11 mouse cellular contexts compared by ENCODE assay signal in genomic region chr8:57836981-57837380, GRCm38 (mm10).
DNase-seq lines count a peak whose midpoint lies in the region; ATAC-seq and TF ChIP-seq lines count a peak whose summit lies in the region.
"Had no signal": no experiment of that assay in that cellular context is flagged by ENCODE, and none has a peak within 500 bp of the region (broad histone marks: within the 10 kb centered on the region; RNA-seq: fewer than 3 reads in every experiment).

No protein-coding gene starts in this region.

- intact Hi-C loops in gastrocnemius, postnatal 14 days (cut with DNase I; ENCODE audit: low total_unique reads), result no loop called here

- no peak for TF ChIP-seq CTCF in heart, postnatal 0 days (IDR thresholded peaks at IDR 0.05; ENCODE audit: low read depth)
- TF ChIP-seq CTCF in cerebellum, adult 2 months (IDR thresholded peaks at IDR 0.05; ENCODE audit: borderline replicate concordance, insufficient read depth, low read depth, low read length), result no peak

- no peak for TF ChIP-seq POLR2A in cerebellum, adult 2 months (IDR thresholded peaks at IDR 0.05; ENCODE audit: borderline replicate concordance, insufficient read depth, low read length)

- no peak overlapping the region for H3K9ac ChIP-seq in heart, postnatal 0 days (replicated peaks; ENCODE audit: low read depth, low read length)
- H3K9ac ChIP-seq in embryonic facial prominence, embryonic 14.5 days (ENCODE audit: low read depth, low read length), result no peak overlapping the region
- H3K9ac ChIP-seq: intestine, embryonic 15.5 days; lung, embryonic 15.5 days had no signal

- DNase-seq in heart, postnatal 0 days (ENCODE audit: low spot score), result no peak
- DNase-seq in heart, postnatal 4 days, result no peak
- peak; percentile 24 to 41 for DNase-seq in cerebellum, adult 2 months
- DNase-seq in embryonic facial prominence, embryonic 14.5 days (ENCODE audit: low spot score), result peak; percentile 25
- no peak for DNase-seq in midbrain, embryonic 10.5 days (ENCODE audit: low spot score)
- DNase-seq in left cerebral cortex, adult 9 months (ENCODE audit: low spot score in 2 of 2), result no peak
- no peak for DNase-seq in gastrocnemius, postnatal 14 days
- DNase-seq: gastrocnemius, postnatal 25 days; layer of hippocampus, adult 9-11 months had no signal

- no peaks in the 10 kb centered on the region for H3K36me3 ChIP-seq in heart, postnatal 0 days (replicated peaks; ENCODE audit: control insufficient read depth, insufficient read depth, low read length)
- H3K36me3 ChIP-seq in embryonic facial prominence, embryonic 14.5 days (ENCODE audit: control insufficient read depth, insufficient read depth, low read length), result no peaks in the 10 kb centered on the region
- no peaks in the 10 kb centered on the region for H3K36me3 ChIP-seq in midbrain, embryonic 10.5 days
- H3K36me3 ChIP-seq: intestine, embryonic 15.5 days; lung, embryonic 15.5 days had no signal

- WGBS in heart, postnatal 0 days, result 36% methylated on average over 11 of the region's 11 CpGs
- WGBS in cerebellum, adult 2 months, result 55% methylated on average over 11 of the region's 11 CpGs
- WGBS in embryonic facial prominence, embryonic 14.5 days, result 34% methylated on average over 11 of the region's 11 CpGs
- WGBS in midbrain, embryonic 10.5 days, result 61% methylated on average over 11 of the region's 11 CpGs

- no peak overlapping the region for H3K27ac ChIP-seq in heart, postnatal 0 days (ENCODE audit: low read depth)
- peak overlapping the region; percentile 74 for H3K27ac ChIP-seq in cerebellum, adult 2 months (ENCODE audit: insufficient read depth, low read length)
- no peak overlapping the region for H3K27ac ChIP-seq in embryonic facial prominence, embryonic 14.5 days (replicated peaks; ENCODE audit: low read depth, low read length)
- H3K27ac ChIP-seq in midbrain, embryonic 10.5 days (replicated peaks), result peak overlapping the region; percentile 49; the same call in 1 of the 2 replicates
- H3K27ac ChIP-seq: intestine, embryonic 15.5 days; lung, embryonic 15.5 days had no signal

- H3K9me3 ChIP-seq in heart, postnatal 0 days (replicated peaks; ENCODE audit: control insufficient read depth, low read length), result no peaks in the 10 kb centered on the region
- H3K9me3 ChIP-seq in embryonic facial prominence, embryonic 14.5 days (ENCODE audit: control insufficient read depth, low read length), result no peaks in the 10 kb centered on the region
- H3K9me3 ChIP-seq in midbrain, embryonic 10.5 days (replicated peaks), result no peaks in the 10 kb centered on the region
- H3K9me3 ChIP-seq: intestine, embryonic 15.5 days; lung, embryonic 15.5 days had no signal

- 0 out of 2 replicates have a peak overlapping the region, but pooled peaks have one; percentile 7 for H3K4me2 ChIP-seq in heart, postnatal 0 days (ENCODE audit: low read depth, low read length)
- H3K4me2 ChIP-seq in embryonic facial prominence, embryonic 14.5 days (ENCODE audit: low read depth, low read length), result peak overlapping the region; percentile 42
- H3K4me2 ChIP-seq: intestine, embryonic 15.5 days; lung, embryonic 15.5 days had no signal

- H3K4me3 ChIP-seq in heart, postnatal 0 days (ENCODE audit: low read depth, low read length), result no peak overlapping the region
- peak overlapping the region; percentile 44 for H3K4me3 ChIP-seq in cerebellum, adult 2 months (replicated peaks; ENCODE audit: insufficient read depth, low read depth, low read length)
- H3K4me3 ChIP-seq in embryonic facial prominence, embryonic 14.5 days (ENCODE audit: low read depth, low read length), result 0 out of 2 replicates have a peak overlapping the region, but pooled peaks have one; percentile 0
- H3K4me3 ChIP-seq in midbrain, embryonic 10.5 days, result no peak overlapping the region
- H3K4me3 ChIP-seq: intestine, embryonic 15.5 days; lung, embryonic 15.5 days had no signal

- no peaks in the 10 kb centered on the region for H3K4me1 ChIP-seq in heart, postnatal 0 days (ENCODE audit: control insufficient read depth, insufficient read depth)
- H3K4me1 ChIP-seq in cerebellum, adult 2 months (ENCODE audit: control insufficient read depth, insufficient read depth, low read length), result peaks cover 5% of the 10 kb centered on the region; the same call in 1 of the 2 replicates
- H3K4me1 ChIP-seq in embryonic facial prominence, embryonic 14.5 days (ENCODE audit: control insufficient read depth, insufficient read depth, low read length), result no peaks in the 10 kb centered on the region
- peaks cover 19% of the 10 kb centered on the region for H3K4me1 ChIP-seq in midbrain, embryonic 10.5 days
- H3K4me1 ChIP-seq: intestine, embryonic 15.5 days had no signal

- H3K27me3 ChIP-seq in heart, postnatal 0 days (ENCODE audit: control insufficient read depth, insufficient read depth, low read length), result no peaks in the 10 kb centered on the region
- no peaks in the 10 kb centered on the region for H3K27me3 ChIP-seq in cerebellum, adult 2 months (ENCODE audit: control insufficient read depth, insufficient read depth, low read length)
- H3K27me3 ChIP-seq in embryonic facial prominence, embryonic 14.5 days (replicated peaks; ENCODE audit: control insufficient read depth, insufficient read depth, low read length), result no peaks in the 10 kb centered on the region
- H3K27me3 ChIP-seq in midbrain, embryonic 10.5 days (ENCODE audit: low read depth, poor library complexity, severe bottlenecking), result 0 out of 2 replicates have a peak, but pooled peaks cover 4% of the 10 kb centered on the region
- H3K27me3 ChIP-seq: intestine, embryonic 15.5 days; lung, embryonic 15.5 days had no signal

- ATAC-seq in heart, postnatal 0 days (ENCODE audit: insufficient read depth, low read depth), result no peak
- no peak for ATAC-seq in embryonic facial prominence, embryonic 14.5 days (ENCODE audit: low read depth)
- ATAC-seq: intestine, embryonic 15.5 days had no signal

- TF ChIP-seq EP300 in heart, postnatal 0 days (IDR thresholded peaks at IDR 0.05; ENCODE audit: low read depth), result no peak

Comparison
In these comparisons a context has a peak if more than half of its experiments do, and no peak if none do; other contexts are left out.
1. DNase-seq: peak in cerebellum, adult 2 months (2 of 2) and embryonic facial prominence, embryonic 14.5 days (single experiment); none in heart, postnatal 0 days (single experiment), heart, postnatal 4 days (single experiment), midbrain, embryonic 10.5 days (single experiment), left cerebral cortex, adult 9 months (0 of 2) and gastrocnemius, postnatal 14 days (single experiment).
2. H3K27ac ChIP-seq: peak in cerebellum, adult 2 months (single experiment) and midbrain, embryonic 10.5 days (single experiment); none in heart, postnatal 0 days (single experiment) and embryonic facial prominence, embryonic 14.5 days (single experiment).
3. H3K4me3 ChIP-seq: peak in cerebellum, adult 2 months (single experiment) and embryonic facial prominence, embryonic 14.5 days (single experiment); none in heart, postnatal 0 days (single experiment) and midbrain, embryonic 10.5 days (single experiment).